Mouse (Mus musculus): ENCODE data around the gene Arpp21. TPM values are rescaled to one million over a fixed set of nuclear protein-coding genes. Genes with fewer than 3 reads are reported as not detected.

The Arpp21 gene
- total RNA-seq, 1 experiment = 0.22 TPM

DNA sequence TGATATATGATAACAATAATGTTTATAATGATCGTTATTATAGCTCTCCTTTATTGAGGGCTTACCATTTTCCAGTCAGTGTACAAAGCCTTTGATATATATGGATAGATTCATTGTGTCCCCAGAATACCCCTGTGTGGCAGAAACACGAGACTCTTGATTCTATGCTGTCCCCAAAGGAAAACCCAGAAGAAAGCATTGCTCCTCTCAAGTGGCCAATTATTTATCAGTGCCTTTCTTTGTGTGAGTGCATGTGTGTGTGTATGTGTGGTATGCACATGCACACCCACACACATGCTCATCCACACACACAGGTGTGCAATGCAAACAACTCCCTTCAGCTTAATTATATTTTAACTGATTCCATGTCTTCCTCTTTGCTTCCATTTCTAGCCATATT, 25.8 kb upstream of the Arpp21 start:
- in situ Hi-C loops (cut with MboI; ENCODE audit: low sequenced_read_pairs in 2 of 2, unreplicated experiment in 2 of 2) = no loop called here
- Histone ChIP-seq H3K27ac (ENCODE audit: insufficient read depth, low read depth, low read length, poor library complexity, severe bottlenecking) (no peak overlapping the region), H3K9me3 (ENCODE audit: control insufficient read depth, insufficient read depth, low read depth, low read length) (no peaks in the 10 kb centered on the region), H3K4me1 (ENCODE audit: control insufficient read depth in 2 of 2, insufficient read depth in 2 of 2, low read length in 2 of 2, poor library complexity in 1 of 2) (no peaks in the 10 kb centered on the region), H3K4me3 (ENCODE audit: insufficient read depth in 1 of 2, low read depth in 1 of 2, low read length in 2 of 2, poor library complexity in 1 of 2, severe bottlenecking in 1 of 2) (no peak overlapping the region), H3K9ac (ENCODE audit: insufficient read depth, low read depth, low read length, poor library complexity, severe bottlenecking) (no peak overlapping the region), H3K36me3 (ENCODE audit: control insufficient read depth, insufficient read depth, low read length, poor library complexity, severe bottlenecking) (no peaks in the 10 kb centered on the region)
- TF ChIP-seq MAFK (IDR thresholded peaks at IDR 0.05; ENCODE audit: insufficient read depth, low read depth, low read length) = no peak
- no peak for TF ChIP-seq HCFC1 (IDR thresholded peaks at IDR 0.05; ENCODE audit: borderline replicate concordance, insufficient read depth, low read length)
- TF ChIP-seq CHD2 (IDR thresholded peaks at IDR 0.05; ENCODE audit: low read depth, low read length) = no peak
- no peak for TF ChIP-seq ZC3H11A (IDR thresholded peaks at IDR 0.05; ENCODE audit: borderline replicate concordance, low read depth, low read length)
- no peak for TF ChIP-seq ZNF384 (IDR thresholded peaks at IDR 0.05; ENCODE audit: low read depth, low read length)
- DNase-seq (ENCODE audit: low read depth, low spot score) = no peak

DNA sequence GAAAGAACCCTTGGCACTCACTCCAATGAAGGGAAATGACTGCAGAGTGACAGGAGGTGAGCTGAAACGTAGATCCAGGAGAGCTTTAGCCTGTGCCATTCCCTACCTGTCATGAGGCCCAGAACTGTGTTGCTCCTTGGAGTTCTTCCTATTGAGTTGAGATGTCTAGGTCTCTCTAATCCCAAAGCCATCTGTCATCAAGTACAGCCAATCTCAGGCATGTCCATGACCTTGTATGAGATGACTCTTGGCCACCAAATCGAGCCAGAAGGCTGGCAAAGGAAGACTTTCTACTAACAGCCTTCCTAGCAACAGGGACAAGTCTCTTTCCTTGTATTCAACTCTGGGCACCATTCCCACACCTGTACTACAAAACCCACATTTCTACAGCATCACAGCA, 25.0 kb upstream of the Arpp21 start:
- Histone ChIP-seq H3K36me3 (ENCODE audit: control insufficient read depth, insufficient read depth, low read length, poor library complexity, severe bottlenecking) (no peaks in the 10 kb centered on the region), H3K4me1 (ENCODE audit: control insufficient read depth in 2 of 2, insufficient read depth in 2 of 2, low read length in 2 of 2, poor library complexity in 1 of 2) (no peaks in the 10 kb centered on the region)

DNA sequence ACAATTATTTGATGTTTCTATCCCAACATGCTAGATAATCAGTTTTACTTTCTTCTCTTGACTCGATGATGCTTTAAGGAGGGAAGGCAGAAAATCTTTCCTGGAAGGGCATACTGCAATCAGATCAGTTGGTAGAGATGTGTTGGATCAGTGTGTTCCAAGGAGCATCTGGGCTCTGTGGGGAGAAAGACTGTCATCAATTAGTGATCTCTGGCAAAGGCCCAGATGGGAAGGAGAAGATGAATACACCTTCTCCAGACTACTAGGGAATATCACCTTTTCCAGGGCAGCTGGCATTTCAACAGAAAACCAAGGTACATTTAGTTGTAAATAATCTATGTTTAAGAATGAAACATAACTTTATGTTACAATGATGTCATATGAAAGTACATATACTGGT, 22.8 kb upstream of the Arpp21 start:
- Histone ChIP-seq H3K27ac (ENCODE audit: insufficient read depth, low read depth, low read length, poor library complexity, severe bottlenecking) (no peak overlapping the region), H3K9ac (ENCODE audit: insufficient read depth, low read depth, low read length, poor library complexity, severe bottlenecking) (no peak overlapping the region), H3K36me3 (ENCODE audit: control insufficient read depth, insufficient read depth, low read length, poor library complexity, severe bottlenecking) (no peaks in the 10 kb centered on the region), H3K4me1 (ENCODE audit: control insufficient read depth in 2 of 2, insufficient read depth in 2 of 2, low read length in 2 of 2, poor library complexity in 1 of 2) (no peaks in the 10 kb centered on the region), H3K4me3 (ENCODE audit: insufficient read depth in 1 of 2, low read depth in 1 of 2, low read length in 2 of 2, poor library complexity in 1 of 2, severe bottlenecking in 1 of 2) (no peak overlapping the region), H3K9me3 (ENCODE audit: control insufficient read depth, insufficient read depth, low read depth, low read length) (no peaks in the 10 kb centered on the region)
- no peak for DNase-seq (ENCODE audit: low read depth, low spot score)
- TF ChIP-seq HCFC1 (IDR thresholded peaks at IDR 0.05; ENCODE audit: borderline replicate concordance, insufficient read depth, low read length) = no peak
- TF ChIP-seq ZNF384 (IDR thresholded peaks at IDR 0.05; ENCODE audit: low read depth, low read length) = no peak
- in situ Hi-C loops (cut with MboI; ENCODE audit: low sequenced_read_pairs in 2 of 2, unreplicated experiment in 2 of 2) = no loop called here

More for the DNA sequence above, 25.0 kb upstream of the Arpp21 start:
- TF ChIP-seq ZC3H11A (IDR thresholded peaks at IDR 0.05; ENCODE audit: borderline replicate concordance, low read depth, low read length) = no peak
- TF ChIP-seq MAFK (IDR thresholded peaks at IDR 0.05; ENCODE audit: insufficient read depth, low read depth, low read length) = no peak
- TF ChIP-seq HCFC1 (IDR thresholded peaks at IDR 0.05; ENCODE audit: borderline replicate concordance, insufficient read depth, low read length) = no peak
- no peak for TF ChIP-seq ZNF384 (IDR thresholded peaks at IDR 0.05; ENCODE audit: low read depth, low read length)
- no peak for TF ChIP-seq CHD2 (IDR thresholded peaks at IDR 0.05; ENCODE audit: low read depth, low read length)
- in situ Hi-C loops (cut with MboI; ENCODE audit: low sequenced_read_pairs in 2 of 2, unreplicated experiment in 2 of 2) = no loop called here
- Histone ChIP-seq H3K27ac (ENCODE audit: insufficient read depth, low read depth, low read length, poor library complexity, severe bottlenecking) (no peak overlapping the region), H3K9ac (ENCODE audit: insufficient read depth, low read depth, low read length, poor library complexity, severe bottlenecking) (no peak overlapping the region), H3K9me3 (ENCODE audit: control insufficient read depth, insufficient read depth, low read depth, low read length) (no peaks in the 10 kb centered on the region), H3K4me3 (ENCODE audit: insufficient read depth in 1 of 2, low read depth in 1 of 2, low read length in 2 of 2, poor library complexity in 1 of 2, severe bottlenecking in 1 of 2) (no peak overlapping the region)
- DNase-seq (ENCODE audit: low read depth, low spot score) = no peak

DNA sequence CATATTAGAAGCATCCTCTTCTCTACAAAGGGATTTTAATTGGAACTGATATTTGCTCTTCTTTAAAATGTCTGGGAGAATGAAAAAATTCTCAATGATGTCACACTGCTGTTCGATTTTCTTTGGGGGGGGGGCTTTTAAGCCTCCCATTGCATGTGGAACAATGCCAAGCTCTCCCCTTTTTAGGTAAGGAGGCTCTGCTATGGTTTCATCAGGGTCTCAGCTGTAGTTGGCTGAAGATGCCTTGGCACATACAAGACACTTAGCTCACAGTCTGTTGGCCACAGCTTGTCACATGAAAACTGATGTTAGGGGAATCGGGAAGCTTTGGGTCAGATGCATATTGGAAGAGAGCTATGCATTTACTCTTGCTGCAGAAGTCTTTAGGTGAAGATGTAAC, 20.2 kb upstream of the Arpp21 start:
- no peaks in the 10 kb centered on the region for H3K36me3 ChIP-seq (ENCODE audit: control insufficient read depth, insufficient read depth, low read length, poor library complexity, severe bottlenecking)
- no peak for DNase-seq (ENCODE audit: low read depth, low spot score)
- in situ Hi-C loops (cut with MboI; ENCODE audit: low sequenced_read_pairs in 2 of 2, unreplicated experiment in 2 of 2) = no loop called here
- H3K9ac ChIP-seq (ENCODE audit: insufficient read depth, low read depth, low read length, poor library complexity, severe bottlenecking) = no peak overlapping the region
- H3K4me3 ChIP-seq (ENCODE audit: insufficient read depth in 1 of 2, low read depth in 1 of 2, low read length in 2 of 2, poor library complexity in 1 of 2, severe bottlenecking in 1 of 2) = no peak overlapping the region
- no peak overlapping the region for H3K27ac ChIP-seq (ENCODE audit: insufficient read depth, low read depth, low read length, poor library complexity, severe bottlenecking)
- H3K4me1 ChIP-seq (ENCODE audit: control insufficient read depth in 2 of 2, insufficient read depth in 2 of 2, low read length in 2 of 2, poor library complexity in 1 of 2) = no peaks in the 10 kb centered on the region
- H3K9me3 ChIP-seq (ENCODE audit: control insufficient read depth, insufficient read depth, low read depth, low read length) = no peaks in the 10 kb centered on the region
- TF ChIP-seq HCFC1 (IDR thresholded peaks at IDR 0.05; ENCODE audit: borderline replicate concordance, insufficient read depth, low read length) (no peak), ZNF384 (IDR thresholded peaks at IDR 0.05; ENCODE audit: low read depth, low read length) (no peak), ZC3H11A (IDR thresholded peaks at IDR 0.05; ENCODE audit: borderline replicate concordance, low read depth, low read length) (no peak), MAFK (IDR thresholded peaks at IDR 0.05; ENCODE audit: insufficient read depth, low read depth, low read length) (no peak), CHD2 (IDR thresholded peaks at IDR 0.05; ENCODE audit: low read depth, low read length) (no peak)

DNA sequence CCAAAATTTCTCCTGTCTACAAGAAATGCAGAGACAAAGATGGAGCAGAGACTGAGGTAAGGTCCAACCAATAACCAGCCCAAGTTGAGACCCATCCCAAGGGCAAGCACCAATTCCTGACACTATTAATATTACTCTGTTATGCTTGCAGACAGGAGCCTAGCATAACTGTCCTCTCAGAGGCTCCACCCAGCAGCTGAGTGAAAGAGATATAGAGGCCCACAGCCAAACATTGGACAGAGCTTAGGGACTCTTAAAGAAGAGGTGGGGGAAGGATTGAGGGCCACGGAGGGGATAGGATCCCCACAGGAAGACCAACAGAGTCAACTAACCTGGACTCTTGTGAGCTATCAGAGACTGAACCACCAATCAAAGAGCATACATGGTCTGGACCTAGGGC, 18.0 kb upstream of the Arpp21 start:
- DNase-seq (ENCODE audit: low read depth, low spot score) = no peak
- in situ Hi-C loops (cut with MboI; ENCODE audit: low sequenced_read_pairs in 2 of 2, unreplicated experiment in 2 of 2) = no loop called here
- no peak for TF ChIP-seq ZC3H11A (IDR thresholded peaks at IDR 0.05; ENCODE audit: borderline replicate concordance, low read depth, low read length)
- no peak for TF ChIP-seq ZNF384 (IDR thresholded peaks at IDR 0.05; ENCODE audit: low read depth, low read length)
- TF ChIP-seq MAFK (IDR thresholded peaks at IDR 0.05; ENCODE audit: insufficient read depth, low read depth, low read length) = no peak
- no peak for TF ChIP-seq CHD2 (IDR thresholded peaks at IDR 0.05; ENCODE audit: low read depth, low read length)
- no peak for TF ChIP-seq HCFC1 (IDR thresholded peaks at IDR 0.05; ENCODE audit: borderline replicate concordance, insufficient read depth, low read length)
- H3K9ac ChIP-seq (ENCODE audit: insufficient read depth, low read depth, low read length, poor library complexity, severe bottlenecking) = no peak overlapping the region
- no peaks in the 10 kb centered on the region for H3K36me3 ChIP-seq (ENCODE audit: control insufficient read depth, insufficient read depth, low read length, poor library complexity, severe bottlenecking)
- H3K9me3 ChIP-seq (ENCODE audit: control insufficient read depth, insufficient read depth, low read depth, low read length) = no peaks in the 10 kb centered on the region
- H3K4me1 ChIP-seq (ENCODE audit: control insufficient read depth in 2 of 2, insufficient read depth in 2 of 2, low read length in 2 of 2, poor library complexity in 1 of 2) = no peaks in the 10 kb centered on the region
- H3K27ac ChIP-seq (ENCODE audit: insufficient read depth, low read depth, low read length, poor library complexity, severe bottlenecking) = no peak overlapping the region
- no peak overlapping the region for H3K4me3 ChIP-seq (ENCODE audit: insufficient read depth in 1 of 2, low read depth in 1 of 2, low read length in 2 of 2, poor library complexity in 1 of 2, severe bottlenecking in 1 of 2)
